Mouse (Mus musculus) c-Kit-positive CD71-positive TER-119-positive erythroid progenitor cells, embryonic 14.5 days (primary cell): ENCODE data around the gene Gstt2.

Experiments
- DNase-seq: peaks from one replicate; pipeline ENCODE4 v3.0.0-alpha.2; 2013; ENCODE audit warnings: low spot score

Gene Gstt2

DNA sequence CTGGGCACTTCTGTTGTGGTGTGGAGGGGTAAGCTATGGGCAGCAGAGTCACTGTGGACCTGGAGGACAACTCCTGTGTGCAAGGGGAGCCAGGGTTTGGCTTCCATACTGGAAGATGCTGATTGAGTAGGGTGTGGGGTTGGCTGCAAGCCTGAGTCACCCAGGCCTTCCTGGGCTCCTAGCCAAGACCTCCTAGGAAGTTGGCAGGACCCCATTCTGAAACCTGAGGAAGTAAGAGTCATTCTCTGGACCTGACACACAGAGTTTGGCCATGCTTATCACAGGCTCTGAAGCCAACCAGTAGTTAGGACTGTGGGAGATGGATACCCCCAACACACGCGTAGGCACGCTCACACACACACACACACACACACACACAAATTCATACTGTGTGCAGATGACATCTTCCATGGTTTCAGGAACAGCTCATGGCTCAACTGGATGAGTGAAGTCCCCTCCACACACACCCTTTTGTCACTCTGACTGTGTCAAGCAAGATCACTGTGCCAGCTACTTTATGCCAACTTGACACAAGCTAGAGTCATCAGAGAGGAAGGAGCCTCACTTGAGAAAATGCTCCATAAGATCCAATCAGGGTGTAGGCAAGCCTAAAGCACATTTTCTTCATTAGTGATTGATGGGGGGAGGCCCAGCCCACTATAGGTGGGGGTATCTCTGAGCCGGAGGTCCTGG, 9.4 kb downstream of the Gstt2 start:
- DNase-seq, result no peak

DNA sequence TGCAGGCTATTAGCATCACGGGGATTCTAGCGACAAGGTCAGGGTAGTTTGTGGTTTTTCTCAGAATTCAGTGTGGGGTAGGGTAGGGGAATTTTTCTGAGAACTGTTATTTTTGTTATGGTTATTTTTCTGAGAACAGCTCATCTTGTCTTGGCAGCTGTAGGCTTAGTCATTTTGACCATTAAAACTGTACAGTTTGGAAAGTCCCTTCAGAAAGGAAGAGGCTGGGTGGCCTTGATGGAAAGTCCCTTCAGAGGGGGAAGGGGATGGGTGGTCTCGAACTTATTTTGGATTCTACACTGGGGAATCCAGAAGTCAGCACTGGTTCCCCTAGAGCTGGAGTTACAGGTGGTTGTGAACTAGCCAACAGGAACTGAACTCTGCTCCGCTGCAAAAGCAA, 12.7 kb downstream of the Gstt2 start:
- DNase-seq, result no peak

DNA sequence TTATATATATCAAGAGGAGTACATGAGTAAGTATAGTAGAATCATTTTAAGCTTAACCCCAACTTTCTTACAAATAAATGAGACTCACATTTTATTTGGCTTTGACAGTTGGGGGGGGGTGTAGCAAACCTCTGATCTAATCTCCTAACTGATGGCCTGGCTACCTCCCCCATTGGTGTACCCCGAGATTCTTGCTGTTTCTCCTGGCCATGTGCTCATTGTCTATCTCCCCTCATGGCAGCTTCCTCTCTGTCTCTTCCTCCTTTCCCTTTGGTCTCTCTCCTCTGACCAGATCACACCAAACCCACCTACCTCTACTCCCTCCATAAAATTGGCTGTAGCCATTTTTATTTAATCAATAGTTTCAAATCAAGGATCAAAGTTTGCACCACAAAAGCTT, 13.4 kb downstream of the Gstt2 start:
- no peak for DNase-seq

DNA sequence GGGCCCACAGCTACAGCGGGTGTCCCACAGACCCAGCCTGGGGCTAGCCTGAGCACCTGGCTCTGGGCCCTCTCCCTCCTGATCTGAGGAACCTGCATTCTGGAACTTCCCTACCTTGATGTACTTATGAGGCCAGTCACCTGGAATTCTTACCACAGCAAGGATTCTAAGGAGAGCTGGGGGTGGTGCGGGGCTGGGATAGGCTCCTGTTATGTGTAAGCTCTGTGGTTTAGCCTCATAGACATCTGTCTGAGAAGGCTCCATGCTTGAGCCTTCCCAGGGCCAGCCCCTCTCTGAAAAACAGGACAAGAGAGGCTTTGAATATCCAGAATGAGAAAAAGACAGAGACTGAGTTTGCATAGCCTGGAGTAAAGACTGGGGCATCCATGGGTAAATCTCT, 14.8 kb downstream of the Gstt2 start, which contains the start of gene Gstt4:
TSS of gene Gstt4 (minus strand) at position 101 of the 400 bp plus-strand sequence.
- no peak for DNase-seq

DNA sequence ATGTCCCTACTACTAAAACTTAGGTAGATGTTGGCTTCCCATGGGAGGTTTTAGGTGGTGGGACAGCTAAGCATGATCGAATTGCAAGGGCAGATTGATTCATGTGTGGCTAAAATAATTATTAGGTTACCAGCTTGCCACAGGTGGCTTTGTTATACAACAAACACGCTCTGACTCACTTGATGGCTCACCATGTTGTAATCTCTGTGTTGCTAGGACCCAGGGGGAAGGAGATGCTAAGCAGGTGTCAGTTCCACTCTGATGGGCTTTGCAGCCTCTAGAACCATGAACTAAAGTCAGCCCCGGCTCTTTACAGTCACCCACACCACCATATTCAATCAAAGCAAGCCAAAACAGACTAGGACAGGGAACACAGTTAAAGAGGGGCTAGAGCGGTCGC, 17.3 kb downstream of the Gstt2 start:
- no peak for DNase-seq

DNA sequence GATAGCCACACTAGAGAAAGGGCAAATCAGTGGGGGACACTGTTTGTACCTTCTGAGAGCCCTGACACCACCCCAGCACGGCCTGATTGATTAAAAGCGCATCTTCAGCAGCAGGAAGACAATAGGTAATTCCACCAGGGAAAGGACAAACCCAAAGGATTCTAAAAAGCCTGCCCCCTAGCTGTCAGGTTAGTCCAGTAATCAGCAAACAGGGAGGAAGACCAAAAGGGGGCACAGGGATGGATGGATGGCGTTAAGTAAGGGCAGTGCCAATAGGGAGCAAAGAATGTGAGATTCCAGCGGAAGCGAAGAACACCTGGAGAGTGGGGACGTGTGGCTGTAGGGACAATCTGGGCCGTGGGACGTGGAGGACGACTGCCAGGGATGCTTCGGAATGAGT, 18.6 kb downstream of the Gstt2 start:
- no peak for DNase-seq

DNA sequence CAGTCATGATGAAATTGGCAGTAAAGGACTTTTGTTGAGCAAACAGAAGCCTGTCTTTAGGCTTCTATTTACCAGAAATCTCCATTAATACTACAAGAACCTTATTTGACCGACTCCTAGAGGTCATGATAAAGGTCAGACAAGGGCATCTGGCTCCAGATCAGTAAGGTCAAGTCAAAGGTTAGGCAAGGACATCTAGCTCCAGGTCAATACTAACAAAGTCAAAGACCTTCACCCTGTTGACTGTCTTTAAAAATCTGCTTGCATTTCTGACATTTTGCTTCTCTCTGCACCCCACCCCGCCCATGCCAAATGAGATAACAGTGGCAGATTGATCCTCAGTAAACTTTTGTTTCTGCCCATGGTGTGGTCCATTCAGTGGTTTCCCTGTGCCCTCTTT, 33.0 kb downstream of the Gstt2 start:
- DNase-seq, result no peak

DNA sequence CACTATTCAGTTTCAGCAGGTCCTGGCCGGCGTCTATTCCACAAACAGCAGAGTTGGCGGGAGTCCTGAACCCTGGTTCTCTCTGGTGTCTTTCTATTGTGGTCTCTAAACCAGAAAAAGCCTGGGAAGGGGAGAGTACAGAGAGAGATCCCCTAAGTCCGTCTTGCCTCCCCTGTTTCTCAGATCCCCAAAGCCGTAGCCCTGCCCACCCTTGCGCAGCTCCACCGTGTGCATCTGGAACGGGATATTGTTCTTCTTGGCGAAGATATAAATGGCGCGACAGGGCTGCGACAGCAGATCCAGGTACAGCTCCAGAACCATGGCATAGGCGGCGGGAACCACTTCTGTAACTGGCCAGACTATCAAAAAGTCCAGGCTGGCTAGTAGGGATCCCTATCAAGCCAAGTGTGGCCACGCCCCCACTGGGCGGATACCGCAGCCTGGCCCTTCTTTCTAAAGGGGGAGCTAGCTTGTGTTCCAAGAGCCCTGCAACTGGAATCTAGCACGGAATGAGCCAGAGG, 39.0 kb downstream of the Gstt2 start, which contains the start of gene Gstt1:
TSS of gene Gstt1 (minus strand) at position 409 of the 521 bp plus-strand sequence.
- peak; percentile 55 for DNase-seq

DNA sequence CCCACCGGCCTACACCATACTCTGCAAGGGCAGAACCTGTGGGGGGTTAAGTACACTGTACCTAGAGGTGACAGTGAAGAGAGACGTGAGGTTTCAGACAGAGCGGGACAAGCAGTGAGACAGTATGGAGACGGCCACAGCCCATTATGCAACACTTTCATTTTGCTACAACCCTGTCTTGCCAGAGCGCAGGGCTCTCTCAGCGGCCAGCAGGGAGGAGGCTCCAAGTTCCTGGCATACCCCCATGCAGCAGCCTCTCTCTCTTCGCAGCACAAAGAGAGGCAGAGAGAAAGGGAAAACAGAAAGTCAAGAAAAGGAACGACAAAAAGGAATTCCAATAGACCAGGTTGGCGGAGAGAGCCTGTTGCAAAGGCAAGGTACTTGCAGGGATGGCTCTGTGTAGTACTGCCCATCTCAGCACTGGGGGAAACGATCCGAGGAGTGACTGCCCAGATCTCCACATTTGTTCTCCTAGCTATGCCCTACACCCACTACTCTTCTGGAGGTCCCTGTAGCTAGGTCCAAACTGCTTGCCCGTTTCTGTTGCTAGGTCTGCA, 39.5 kb downstream of the Gstt2 start:
- no peak for DNase-seq

DNA sequence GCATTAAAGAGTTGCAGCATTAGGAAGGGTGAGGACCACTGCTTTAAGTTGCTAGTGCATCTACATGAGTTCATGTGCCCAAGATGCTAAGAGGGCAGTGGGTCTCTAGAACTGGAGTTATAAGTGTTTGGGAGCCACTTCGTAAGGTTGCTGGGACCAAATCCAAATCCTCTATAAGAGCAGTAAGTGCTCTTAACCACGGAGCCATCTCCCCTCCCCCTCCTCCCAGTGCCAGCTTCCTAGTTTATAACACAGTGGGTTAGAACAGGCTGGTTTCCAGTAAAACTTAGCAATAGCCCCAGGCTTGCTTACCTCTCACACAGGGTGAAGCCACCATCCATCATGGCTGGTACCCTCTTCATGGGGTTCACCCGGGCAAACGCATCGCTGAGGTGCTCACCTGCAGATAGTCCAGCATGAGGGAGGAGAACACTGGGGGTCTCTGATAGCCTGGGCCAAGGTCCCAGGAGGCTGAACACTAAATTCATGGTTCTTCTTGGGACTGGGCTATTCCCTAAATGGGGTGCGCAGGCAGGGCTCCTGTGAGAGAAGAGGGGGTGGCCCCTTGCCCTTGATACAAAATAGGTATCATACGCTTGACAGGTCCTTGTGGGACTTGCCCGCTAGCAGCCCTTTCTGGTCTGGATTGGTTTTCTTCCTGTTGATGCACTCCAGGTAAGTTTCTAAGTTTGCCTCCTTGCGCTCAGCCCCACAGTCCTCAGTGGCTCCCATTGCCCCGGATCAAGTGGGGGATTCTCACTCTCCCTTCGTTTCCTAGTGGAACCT, 40.3 kb downstream of the Gstt2 start:
- DNase-seq, result no peak

DNA sequence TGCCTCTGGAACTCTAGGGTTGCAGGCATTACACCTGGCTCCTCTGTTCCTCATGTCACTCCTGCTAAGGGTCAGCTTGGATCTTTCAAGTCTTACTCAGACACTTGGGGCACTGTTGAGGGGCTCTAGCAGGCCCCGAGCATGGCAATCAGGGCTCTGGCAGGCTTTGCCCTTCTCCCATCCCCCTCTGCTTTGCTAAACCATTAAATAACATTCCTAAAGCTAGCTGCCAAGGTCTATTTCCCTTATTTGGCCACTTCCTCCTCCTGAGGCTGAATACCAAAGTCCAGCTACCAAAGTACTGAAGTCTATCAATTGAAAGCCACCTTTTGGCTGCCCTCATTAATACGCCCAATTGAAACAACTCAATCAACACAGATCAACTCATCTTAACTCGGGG, 42.3 kb downstream of the Gstt2 start:
- no peak for DNase-seq

DNA sequence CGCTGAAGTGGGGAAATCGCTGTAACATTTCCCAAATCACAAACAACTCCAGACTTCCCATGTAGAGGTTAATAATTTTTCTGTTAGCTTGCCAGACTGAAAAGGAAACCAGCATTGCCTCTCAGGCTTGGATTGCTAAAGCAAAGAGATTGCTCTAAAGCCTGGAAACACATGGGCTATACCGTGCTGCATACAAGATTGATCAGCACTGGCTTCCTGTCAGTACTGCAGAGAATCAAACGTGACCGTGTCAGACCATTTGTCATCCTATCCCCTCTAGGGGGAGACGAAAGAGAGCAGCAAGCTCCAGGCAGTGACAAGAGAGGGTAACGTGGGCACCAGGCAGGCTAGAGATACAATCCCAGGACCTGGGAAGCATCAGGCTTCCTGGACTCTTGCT, 46.5 kb downstream of the Gstt2 start:
- DNase-seq, result no peak

DNA sequence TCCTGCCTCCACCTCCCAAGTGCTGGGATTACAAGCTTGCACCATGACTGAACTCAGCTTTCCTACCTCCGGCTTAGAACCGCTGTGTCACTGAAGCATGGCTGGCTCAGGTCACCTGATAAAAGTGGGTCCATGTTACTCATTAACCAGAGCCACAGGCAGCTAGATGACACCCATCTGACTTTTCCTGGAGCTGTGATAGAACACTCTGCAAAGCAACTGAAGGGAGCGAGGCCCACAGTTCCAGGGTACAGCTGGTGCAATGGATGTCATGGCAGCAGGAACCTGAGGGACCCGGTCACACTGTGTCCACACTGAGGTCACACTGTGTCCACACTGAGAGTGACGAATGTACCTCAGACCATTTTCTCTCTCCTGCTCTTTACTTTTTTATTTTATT, 47.4 kb downstream of the Gstt2 start:
- no peak for DNase-seq

DNA sequence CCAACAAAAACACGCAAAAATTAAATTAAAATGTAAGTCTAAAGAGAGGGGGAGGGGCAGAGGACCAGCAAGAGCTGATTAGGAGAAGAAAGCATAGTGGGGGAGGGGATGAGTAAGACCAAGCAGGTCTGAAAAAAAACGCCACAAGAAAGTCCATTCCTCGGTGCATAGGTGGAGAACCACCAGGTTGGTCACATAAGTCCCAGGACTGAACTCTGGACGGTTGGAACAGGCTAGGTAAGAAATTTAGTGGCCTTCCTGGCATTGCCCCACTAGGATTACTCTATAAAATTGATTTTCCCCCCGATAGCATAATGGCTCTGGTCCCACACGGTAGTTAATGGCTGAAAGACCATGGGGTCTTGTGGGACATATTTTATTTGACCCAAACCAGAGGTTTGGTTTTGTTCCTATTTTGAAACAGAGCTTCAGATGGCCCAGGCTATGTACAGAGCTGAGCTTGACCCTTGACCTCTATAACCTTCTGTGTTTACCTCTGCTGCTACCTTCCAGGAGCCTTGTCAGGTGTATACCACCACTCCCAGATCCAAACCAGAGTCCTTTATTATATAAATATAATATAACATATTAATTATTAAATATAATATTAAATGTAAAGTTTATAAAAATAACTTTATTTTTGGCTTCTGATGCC, 48.0 kb downstream of the Gstt2 start:
- DNase-seq, result no peak

DNA sequence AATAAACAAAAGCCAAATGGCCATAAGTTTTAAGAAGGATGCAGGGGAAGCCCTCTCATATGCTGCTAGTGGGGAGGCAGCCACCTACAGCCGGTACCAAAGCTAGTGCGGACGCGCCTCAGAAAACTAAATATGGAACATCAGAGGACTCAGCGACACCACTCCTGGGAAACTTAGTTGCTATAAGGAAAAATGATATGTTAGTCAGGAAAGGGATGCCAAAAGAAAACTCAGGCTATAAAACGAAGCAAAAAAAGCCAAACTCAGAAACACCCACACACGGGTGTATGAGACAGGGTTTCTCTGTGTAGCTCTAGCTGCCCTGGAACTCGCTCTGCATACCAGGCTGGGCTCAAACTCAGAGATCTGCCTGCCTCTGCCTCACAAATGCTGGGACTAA, 48.9 kb downstream of the Gstt2 start:
- DNase-seq, result no peak

DNA sequence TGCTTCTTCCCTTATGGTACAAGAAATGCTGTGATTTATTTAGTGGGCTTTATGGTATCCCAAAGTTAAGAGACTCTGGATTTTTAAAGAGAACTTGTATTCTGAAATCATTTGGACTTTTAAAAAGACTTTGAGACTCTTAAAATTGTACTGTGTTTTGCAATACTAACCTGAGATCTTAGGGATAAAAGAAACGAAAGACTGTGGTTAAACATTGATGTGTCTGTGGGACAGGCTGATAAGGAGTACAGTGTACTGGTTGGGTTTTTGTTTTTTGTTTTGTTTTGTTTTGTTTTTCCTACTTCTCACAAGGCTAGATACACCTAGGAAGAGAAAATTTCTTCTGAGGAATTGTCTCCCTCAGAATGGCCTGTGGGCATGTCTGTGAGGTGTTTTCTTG, 51.8 kb downstream of the Gstt2 start:
- DNase-seq, result no peak
